Mouse (Mus musculus) C3H10T1/2 (cell line): ENCODE data around the gene Zkscan2. TPM values are rescaled to one million over a fixed set of nuclear protein-coding genes. Genes with fewer than 3 reads are reported as not detected.

ENCODE experiments used
- polyA plus RNA-seq, 2 experiments: library from polyadenylated mRNA; unstranded; fragments of >200 nt; fragmentation: generic; extraction: Trizol; gene quantifications; one replicate each; pipeline ENCODE4 v1.2.1; 2012; ENCODE audit warnings: missing spikeins in 2 of 2

The Zkscan2 gene
- not detected for polyA plus RNA-seq

DNA sequence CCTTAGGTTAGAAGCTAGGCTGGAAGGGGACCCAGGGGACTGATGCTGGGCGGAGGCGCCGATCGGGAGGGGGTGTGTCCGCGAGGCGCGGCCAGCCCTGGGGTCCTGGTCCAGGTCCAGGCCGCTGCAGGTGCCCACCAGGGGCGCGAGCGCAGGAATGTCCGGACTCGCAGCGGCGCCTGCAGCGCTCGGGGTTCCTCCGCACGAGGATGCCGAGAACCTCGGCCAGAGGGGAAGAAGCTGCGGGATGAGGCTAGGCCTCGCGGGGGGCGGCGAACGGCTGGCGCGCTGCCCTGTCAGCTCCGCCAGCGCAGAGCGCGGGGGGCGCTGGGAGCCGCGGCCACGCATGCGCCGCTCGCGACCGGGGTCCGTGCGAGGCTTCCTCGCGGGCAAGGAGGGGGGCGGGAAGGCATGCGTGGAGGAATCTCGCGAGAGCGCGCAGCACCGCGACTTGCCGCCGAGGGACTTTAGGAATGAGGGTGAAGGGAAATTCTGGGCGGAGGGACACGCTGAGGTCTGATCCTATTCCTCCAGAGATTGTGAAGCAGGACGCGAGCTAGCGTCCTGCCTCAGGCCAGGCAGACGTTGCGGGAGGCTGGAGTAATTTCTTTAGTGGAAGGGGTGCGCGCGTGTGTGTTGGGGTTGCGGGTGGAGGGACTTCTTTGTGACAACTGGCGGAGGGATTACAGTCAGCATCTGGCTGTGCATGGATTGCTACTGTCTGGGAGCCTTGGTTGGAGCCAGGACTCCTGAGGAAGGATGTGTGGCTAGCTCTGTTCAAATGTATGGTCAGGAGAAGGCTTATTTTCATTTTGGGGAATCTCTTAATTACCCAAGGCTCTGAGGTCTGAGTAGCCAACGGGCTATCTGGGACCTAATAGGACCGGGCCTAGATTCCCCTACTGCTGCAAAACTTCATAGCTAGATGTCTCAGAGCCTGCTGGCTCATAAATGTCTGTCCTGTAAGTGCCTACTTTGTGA lies at the start of gene Zkscan2:
Gene Zkscan2, minus strand, starts transcription at position 211 of the 981 bp plus-strand sequence.

DNA sequence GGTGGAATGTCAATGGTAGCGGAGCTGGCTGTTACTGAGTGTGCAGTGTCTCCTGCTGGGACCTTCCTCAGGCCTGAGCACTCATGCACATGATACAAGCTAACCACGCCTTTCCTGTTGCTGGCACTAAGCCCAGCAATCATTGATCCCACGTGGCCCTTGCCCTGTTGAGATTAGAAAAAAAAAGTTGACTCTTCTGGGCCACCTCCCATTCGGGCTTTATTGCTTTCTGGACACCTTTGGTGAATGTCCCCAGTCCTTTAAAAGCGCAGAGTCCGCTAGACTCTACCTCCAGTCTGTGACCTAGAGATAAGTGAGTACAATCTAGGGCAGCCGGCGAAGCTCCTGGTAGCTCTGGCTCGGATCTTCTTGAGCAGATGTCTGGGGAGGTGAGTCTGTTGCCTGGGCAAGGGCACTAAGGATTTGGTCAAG lies 38.2 kb downstream of the Zkscan2 start, which contains the start of gene Aqp8:
Gene Aqp8, plus strand, starts transcription at position 222 of the 432 bp plus-strand sequence.

Other genes with a start within 250 kb of the Zkscan2 start
- 10 to 100 TPM; 17.5 to 37.8 TPM for gene Lcmt1, start 130.7 kb downstream of the Zkscan2 start, polyA plus RNA-seq
- gene Arhgap17, start 130.5 kb downstream of the Zkscan2 start, polyA plus RNA-seq, result 10 to 100 TPM in 1 of 2 experiments, 1 to 10 TPM in 1; 4.1 to 15.6 TPM
- under 1 TPM in 1 of 2 experiments, not detected in 1; 0.12 TPM for gene Aqp8, start 38.2 kb downstream of the Zkscan2 start, polyA plus RNA-seq